Mouse (Mus musculus): Measurements from ENCODE around the gene Gm42688.

DNA sequence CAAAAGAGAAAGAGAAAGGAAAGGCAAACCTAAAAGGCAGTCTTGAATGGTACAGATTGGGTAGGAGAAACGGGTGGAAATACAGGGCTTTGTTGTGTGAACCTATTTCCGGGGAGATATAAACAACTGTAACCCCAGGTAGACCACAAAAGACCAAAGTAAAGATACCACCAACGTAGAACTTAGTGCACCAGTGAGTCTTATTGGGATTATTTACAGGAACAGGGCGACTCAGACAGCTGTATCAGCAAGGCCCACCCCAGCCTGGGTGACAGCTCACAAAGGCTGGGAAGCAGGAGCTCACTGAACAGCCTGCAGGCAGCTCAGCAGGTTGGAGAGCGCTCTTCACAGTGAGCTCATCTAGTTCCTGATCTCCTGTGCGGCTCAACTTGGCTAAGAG, 5.4 kb upstream of the Gm42688 start:
- no peak for TF ChIP-seq CTCF (IDR thresholded peaks at IDR 0.05; ENCODE audit: control insufficient read depth, insufficient read depth, insufficient replicate concordance, low read depth, low read length)
- TF ChIP-seq POLR2A (IDR thresholded peaks at IDR 0.05; ENCODE audit: control insufficient read depth, low read depth, low read length), result no peak
